Mouse (Mus musculus): ENCODE measurements around the gene Vcl.

Gene Vcl

DNA sequence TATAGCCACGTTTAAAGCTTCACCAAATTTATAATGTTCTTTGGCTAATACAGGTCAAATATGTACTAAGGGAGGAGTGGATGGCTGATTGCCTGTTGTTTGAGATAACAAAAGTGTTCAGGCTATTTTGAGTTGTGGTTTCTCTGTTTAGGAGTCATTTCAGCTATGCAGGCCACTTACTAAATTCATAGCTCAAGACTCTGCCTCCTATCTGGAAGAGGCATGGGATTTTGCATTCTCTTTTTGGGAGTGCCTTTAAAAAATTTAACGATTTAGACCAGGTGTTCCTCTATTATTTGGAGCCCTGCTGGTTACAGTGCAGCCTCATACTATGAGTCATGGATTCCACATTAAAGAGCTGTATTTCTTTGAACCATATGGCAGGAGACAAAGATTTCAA is 9.2 kb downstream of the Vcl start:
- in situ Hi-C loops (cut with MboI; ENCODE audit: low sequenced_read_pairs), result no loop called here

- in situ Hi-C loops (cut with MboI; ENCODE audit: low sequenced_read_pairs), result no loop called here
Observed at GRCm38 (mm10) chr14:20938860-20939259, 9.7 kb downstream of the Vcl start.

DNA sequence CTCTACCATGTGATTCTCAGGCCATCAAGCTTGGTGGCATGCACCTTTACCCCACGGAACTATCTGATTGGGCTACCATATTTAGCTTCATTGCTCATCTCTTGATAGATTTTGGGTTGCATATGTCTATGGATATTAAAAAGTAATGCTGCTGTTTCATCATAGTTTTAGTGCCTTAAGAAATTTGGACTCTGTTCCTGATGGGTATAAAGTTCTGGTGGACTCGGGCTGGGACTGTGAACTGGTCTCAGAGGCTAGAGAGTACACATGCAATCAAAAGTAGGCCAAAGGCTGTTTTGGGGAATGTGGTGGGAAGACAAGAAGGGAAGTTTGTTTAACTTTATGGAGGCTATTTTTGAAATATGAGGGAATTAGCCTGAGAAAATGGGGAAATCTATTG is 16.1 kb downstream of the Vcl start:
- in situ Hi-C loops (cut with MboI; ENCODE audit: low sequenced_read_pairs), result no loop called here

GRCm38 (mm10) chr14:20956021-20956420 is 26.8 kb downstream of the Vcl start:
- in situ Hi-C loops (cut with MboI; ENCODE audit: low sequenced_read_pairs), result no loop called here

- in situ Hi-C loops (cut with MboI; ENCODE audit: low sequenced_read_pairs), result no loop called here
Observed at GRCm38 (mm10) chr14:20958971-20959370, 29.8 kb downstream of the Vcl start.

DNA sequence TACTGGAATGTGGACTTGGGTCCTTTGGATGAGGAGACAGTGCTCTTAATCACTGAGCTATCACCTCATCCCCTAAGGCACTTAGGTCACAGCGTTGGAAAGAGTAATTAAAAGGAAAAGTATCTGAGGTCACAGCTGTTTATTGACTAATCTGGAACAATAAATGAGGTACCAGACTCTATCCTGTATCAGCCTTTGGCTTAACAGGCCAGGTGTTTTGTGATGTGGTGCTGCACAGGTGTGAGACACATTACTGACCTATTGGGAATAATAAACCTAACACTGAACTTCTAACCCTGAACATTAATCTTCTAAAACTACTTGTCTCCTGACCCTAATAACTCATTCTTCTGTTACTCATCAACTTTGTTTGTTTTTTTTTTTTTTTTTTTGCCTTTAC is 33.3 kb downstream of the Vcl start:
- in situ Hi-C loops (cut with MboI; ENCODE audit: low sequenced_read_pairs), result no loop called here

GRCm38 (mm10) chr14:20962906-20963305 is 33.7 kb downstream of the Vcl start:
- in situ Hi-C loops (cut with MboI; ENCODE audit: low sequenced_read_pairs), result no loop called here

GRCm38 (mm10) chr14:20963863-20964262 is 34.7 kb downstream of the Vcl start:
- in situ Hi-C loops (cut with MboI; ENCODE audit: low sequenced_read_pairs), result no loop called here

DNA sequence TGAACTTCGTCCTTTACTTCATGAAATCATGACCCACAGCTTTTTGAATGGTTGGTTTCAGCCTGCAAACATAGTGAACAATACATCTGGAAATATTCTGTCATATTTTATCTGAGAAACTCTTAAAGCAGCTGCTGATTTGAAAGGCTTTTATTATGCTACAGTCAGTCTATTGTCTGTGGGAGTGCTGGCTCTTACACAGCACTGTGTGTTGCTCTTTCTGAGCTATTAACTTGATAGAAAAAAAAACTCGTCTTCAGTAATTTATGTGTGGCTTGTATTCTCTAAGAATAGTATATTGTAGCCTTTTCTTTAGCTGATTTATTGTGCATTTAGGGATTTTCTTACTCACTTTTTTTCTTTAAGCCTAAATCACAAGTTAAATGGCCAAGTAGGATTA is 35.1 kb downstream of the Vcl start:
- in situ Hi-C loops (cut with MboI; ENCODE audit: low sequenced_read_pairs), result no loop called here

GRCm38 (mm10) chr14:20966959-20967670 is 37.9 kb downstream of the Vcl start:
- in situ Hi-C loops (cut with MboI; ENCODE audit: low sequenced_read_pairs), result no loop called here

- in situ Hi-C loops (cut with MboI; ENCODE audit: low sequenced_read_pairs), result no loop called here
Observed at GRCm38 (mm10) chr14:20969066-20969465, 39.9 kb downstream of the Vcl start.

- in situ Hi-C loops (cut with MboI; ENCODE audit: low sequenced_read_pairs), result no loop called here
Observed at GRCm38 (mm10) chr14:20970389-20970788, 41.2 kb downstream of the Vcl start.

DNA sequence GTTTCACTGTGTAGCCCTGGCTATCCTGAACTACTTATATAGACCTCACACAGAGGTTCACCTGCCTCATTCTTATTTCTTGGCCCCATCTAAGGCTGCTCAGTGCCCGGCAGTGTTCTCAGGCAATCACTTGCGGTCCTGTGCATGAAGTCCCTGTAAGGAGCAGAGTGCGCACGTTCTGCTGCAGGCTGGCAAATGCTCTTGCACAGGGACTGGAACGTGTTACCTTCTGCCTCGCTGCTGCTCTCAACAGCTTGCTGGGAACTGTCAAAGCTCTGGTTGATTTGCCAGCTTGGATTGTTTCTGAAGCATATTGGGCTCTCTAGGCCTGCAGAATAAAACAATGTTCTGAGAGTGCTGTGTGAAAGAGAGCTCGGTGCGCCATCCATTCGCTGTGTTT is 41.7 kb downstream of the Vcl start:
- in situ Hi-C loops (cut with MboI; ENCODE audit: low sequenced_read_pairs), result no loop called here

DNA sequence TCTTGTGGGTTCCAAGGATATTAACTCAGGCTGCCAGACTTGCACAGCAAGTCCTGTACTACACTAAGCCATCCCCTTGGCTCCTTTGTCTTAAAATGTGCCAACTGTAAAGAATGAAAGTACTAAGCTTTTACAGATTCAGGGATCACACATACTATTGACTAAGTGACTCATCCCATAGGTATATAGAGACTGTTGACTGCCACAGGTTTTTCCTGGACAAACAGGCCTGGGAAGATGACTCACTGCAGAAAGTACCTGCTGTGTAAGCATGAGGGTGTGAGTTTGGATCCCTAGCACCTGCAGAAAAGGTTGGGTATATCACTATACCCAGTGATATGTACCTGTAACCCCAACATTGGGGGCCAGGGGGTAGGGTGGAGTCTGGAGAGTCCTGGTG is 44.6 kb downstream of the Vcl start:
- in situ Hi-C loops (cut with MboI; ENCODE audit: low sequenced_read_pairs), result no loop called here

GRCm38 (mm10) chr14:20976741-20977140 is 47.5 kb downstream of the Vcl start:
- in situ Hi-C loops (cut with MboI; ENCODE audit: low sequenced_read_pairs), result no loop called here

GRCm38 (mm10) chr14:20977726-20978125 is 48.5 kb downstream of the Vcl start:
- in situ Hi-C loops (cut with MboI; ENCODE audit: low sequenced_read_pairs), result no loop called here

- in situ Hi-C loops (cut with MboI; ENCODE audit: low sequenced_read_pairs), result no loop called here
Observed at GRCm38 (mm10) chr14:20983832-20984231, 54.6 kb downstream of the Vcl start.

- in situ Hi-C loops (cut with MboI; ENCODE audit: low sequenced_read_pairs), result no loop called here
Observed at GRCm38 (mm10) chr14:20985482-20985881, 56.3 kb downstream of the Vcl start.

DNA sequence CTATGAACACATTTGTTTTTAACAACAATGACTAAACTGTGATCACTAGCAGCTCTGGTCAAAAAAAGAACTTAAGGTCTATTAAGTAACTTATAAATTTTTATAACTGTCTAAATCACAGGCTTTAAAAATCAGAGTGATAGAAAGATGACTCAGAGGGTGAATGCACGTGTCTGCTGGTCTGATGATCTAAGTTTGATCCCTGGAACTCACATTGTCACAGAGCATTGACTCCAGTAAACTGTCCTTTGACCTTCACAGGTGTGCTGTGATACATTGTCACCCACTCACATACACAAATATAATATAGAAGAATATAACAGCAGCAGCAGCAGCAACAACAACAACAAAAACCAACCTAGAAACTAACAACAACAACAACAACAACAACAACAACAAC is 62.3 kb downstream of the Vcl start:
- in situ Hi-C loops (cut with MboI; ENCODE audit: low sequenced_read_pairs), result no loop called here

GRCm38 (mm10) chr14:20993067-20993691 is 64.0 kb downstream of the Vcl start:
- in situ Hi-C loops (cut with MboI; ENCODE audit: low sequenced_read_pairs), result no loop called here

- in situ Hi-C loops (cut with MboI; ENCODE audit: low sequenced_read_pairs), result no loop called here
Observed at GRCm38 (mm10) chr14:20994475-20994874, 65.3 kb downstream of the Vcl start.

- in situ Hi-C loops (cut with MboI; ENCODE audit: low sequenced_read_pairs), result no loop called here
Observed at GRCm38 (mm10) chr14:20995497-20995896, 66.3 kb downstream of the Vcl start.

DNA sequence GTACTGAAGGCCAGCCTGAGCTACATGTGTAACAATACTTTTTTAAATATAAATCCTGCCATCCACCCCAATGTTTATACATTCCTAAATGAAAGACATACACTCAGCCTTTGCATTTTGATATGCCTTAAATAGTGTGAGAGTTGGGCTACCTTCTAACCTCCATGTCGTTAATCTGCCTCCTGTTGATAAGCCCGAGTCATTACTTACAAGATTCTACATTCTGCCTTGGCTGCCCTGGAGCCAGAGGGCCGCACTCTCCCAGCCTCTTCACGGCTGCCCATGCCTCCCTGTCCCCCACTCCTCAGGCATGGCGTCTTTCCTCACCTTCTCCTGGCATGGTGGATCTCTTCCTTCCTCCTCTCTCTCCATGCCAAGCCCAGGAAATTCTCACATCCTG is 67.2 kb downstream of the Vcl start:
- in situ Hi-C loops (cut with MboI; ENCODE audit: low sequenced_read_pairs), result no loop called here
